Mouse (Mus musculus): Measurements from ENCODE around the gene Duoxa1.

The Duoxa1 gene

DNA sequence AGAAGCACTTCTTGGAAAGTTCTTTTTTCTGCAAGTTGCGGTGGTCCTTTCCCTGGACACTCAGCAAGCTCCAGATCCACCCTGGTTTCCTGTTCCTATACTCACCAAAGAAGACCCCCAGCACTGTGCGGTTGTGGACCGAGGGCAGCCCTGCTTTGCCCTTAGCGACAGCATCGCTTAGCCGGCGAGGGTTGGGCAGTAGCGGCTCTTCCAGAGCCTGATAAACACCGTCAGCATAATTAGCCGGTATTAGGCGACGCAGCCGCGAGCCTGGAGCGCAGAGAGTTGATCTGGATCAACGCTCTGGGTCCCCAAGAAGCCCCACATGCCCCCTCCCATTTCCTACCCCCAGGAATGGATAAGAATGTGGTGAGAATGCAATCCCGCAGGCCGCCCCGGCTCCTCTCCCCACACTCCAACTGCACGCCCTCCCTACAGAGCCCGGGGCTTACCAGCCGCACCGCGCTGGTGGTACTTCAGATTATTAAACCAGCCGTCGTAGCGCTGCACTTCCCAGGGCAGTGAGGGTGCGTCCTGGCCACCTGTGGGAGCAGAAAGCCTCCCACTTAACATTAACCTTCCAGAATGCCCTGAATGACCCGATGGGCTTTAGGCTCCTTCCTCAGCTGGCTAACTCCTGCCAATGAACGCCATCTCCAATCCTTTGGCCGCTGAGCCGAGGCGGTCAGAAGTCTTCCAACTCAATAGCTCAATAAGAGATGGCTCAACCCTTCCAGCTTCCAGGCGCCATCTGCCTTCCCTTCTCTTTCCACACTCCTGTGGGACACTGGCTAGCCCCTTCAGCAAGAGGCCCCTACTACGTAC is 16.0 kb downstream of the Duoxa1 start:
- DNase-seq, result no peak

DNA sequence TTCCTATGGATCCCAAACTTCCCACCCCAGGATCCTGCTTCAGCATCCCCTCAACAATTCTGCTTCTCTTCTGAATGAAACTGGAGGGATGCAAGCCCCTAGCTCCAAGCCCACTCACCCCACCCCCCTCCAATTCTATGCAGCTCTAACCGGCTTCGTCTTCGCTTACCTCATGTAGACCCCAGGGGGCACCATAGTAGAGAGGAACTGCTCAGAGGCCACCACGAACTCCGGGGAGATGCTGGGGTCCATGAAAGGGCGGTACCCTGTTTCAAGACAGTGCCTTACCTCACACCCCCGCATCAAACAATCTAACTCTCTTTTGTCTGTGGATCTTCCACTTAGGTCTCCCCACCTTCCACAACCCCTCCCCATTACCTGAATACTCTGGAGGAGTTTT is 18.6 kb downstream of the Duoxa1 start:
- no peak for DNase-seq

DNA sequence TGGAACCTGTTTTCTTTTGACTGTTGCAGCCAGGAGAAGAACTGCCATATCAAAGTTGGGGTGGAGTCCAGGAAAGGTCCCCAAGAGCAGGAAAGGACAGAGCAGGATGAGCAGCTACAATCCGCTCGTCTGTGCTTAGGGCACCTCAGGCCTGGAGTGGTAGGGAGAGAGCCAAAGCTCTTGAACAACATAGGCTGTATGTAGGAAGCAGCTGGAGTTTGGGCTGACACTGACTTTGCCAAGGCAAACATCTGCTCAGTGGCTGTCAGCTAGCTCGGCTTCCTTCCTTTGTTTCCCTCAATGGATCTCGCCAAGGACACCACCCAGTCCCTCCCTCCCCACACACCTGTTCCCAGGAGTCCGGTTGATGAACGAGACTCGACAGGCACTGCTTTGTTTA is 27.4 kb downstream of the Duoxa1 start:
- no peak for DNase-seq

DNA sequence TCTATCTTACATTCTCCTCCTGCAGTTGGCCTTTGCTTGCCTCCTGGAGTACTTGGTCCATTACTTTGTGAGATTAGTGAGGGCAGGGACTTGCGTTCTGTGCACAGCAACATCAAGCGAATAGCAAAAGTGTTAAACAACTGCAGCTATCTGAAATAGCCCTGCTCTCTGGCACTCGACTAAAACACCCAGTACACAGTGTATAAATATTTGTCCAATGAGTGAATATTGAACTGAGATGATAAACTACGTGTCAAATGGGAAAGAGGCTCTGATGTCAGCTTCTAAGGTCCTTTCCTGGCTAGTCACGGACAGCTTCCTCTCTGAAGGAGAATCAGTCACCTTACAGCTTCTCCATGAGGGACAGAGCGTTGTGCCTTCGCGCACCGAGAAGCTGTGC is 29.4 kb downstream of the Duoxa1 start:
- no peak for DNase-seq

DNA sequence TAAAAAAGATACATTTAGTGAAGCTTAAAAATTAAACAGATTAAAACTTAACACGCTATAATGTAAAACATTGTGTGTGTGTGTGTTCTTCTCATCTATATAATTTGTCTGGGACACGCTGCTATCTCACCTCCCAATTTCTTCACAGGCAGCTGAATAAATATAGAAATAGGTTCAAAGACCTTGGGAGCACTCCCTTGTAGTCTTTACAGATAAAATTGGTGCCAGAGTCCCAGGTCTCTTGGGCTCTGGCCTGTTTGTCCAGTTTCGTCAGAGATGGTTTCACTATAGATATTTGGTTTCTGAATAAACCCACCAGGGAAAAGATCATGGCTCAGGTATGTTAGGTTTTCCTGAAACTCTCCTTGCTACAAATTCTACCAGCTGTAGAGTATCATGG is 34.8 kb downstream of the Duoxa1 start:
- DNase-seq, result no peak

DNA sequence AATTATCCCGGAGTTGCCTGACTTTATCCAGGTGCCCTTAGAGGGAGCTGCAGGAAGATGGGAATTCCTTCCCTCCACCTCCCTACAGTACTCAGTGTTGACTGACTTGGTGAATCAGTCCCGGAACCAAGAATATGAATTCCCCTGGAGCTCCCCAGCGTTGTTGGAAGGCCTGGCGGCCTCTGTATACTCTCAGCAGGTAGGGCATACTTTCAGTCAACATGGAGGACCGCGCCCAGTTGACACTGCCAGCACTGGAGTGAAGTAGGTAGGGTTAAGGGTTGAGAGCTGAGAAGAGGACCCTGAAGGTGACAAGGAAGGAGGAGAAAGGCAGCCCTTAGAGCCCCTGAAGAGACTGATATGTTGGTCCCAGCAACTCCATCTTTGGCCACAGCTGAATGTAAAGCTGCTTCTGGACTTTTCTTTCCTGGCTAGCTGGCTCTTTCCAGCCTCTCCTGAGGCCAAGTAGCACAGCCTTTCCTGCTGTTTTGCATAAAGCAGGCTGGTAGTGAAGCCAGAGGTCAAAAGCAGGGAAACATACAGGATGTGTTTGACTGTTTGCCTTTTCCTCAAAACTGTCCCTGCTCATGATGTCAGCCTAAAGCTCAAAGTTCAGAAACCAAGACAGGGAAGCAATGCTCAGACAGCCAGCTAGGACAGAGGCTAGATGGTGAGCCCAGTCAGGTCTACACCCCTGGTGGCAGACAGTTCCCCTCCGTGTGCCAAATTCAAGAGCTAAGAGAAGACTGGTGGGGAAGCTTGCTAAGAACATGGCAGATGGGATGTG is 46.9 kb downstream of the Duoxa1 start:
- no peak for DNase-seq

DNA sequence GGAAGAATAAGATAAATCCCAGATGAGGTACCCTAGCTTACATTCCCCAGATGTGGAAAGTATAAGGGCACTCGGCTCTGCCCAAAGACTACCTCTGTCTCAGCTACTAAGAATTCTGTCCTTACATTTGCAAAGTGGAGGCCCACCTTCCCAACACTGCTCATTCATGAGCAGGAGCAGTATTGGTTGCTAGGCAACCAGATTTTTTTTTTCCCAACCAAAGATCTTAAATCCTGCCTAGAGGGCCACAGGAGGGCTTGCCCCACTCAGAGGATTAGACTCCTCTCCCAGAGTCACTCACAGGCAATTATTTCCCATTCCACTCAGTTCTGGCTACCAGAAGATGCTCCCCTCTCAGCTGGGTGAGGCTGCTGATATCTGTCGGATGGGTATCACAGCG is 48.8 kb downstream of the Duoxa1 start:
- DNase-seq, result no peak

DNA sequence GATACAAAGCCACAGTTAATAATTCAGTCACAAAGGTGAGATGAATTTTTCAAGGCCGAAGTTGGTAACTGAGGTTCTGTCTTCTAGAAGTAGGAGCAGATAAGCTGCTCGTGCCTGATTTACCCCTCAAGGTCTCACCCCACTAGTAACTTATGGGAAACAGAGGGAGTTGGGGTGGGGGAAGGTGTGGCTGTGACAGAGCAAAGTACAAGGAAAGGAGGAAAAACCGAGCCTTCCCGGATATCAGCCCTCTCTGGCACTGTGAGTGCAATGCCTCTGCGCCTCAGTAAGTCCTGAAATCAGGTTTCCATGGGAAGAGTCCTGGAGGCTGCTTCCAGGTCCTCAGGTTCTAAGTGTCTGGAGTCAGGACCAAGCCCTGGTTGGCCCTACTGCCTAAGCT is 52.8 kb downstream of the Duoxa1 start:
- DNase-seq, result no peak

DNA sequence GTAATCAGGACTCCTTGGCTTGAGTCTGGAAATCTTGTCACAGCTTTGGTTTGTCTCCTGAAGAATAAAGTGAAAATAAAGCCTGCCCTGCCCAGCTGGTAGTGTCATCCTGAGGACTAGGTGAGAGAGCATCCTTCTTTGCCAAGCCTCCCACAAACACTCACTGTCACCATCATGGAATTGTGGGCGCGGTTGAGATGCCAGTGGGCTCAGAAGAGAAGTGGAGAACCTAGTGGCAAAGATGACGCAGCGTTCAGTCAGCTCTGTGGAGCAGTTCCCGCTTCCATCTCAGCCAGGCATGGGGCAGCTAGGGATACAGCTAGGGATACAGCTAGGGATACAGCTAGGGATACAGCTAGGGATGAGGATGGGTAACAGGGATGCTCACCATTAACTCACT is 57.5 kb downstream of the Duoxa1 start:
- DNase-seq, result no peak

Measured in kidney, postnatal 10 days (tissue).